Mouse (Mus musculus) ES-Bruce4 (cell line): ENCODE data around the gene Luc7l3.

Source experiments
- CTCF ChIP-seq: IDR thresholded peaks from one replicate; pipeline ENCODE4 v1.8.1; 2011; ENCODE audit warnings: low read depth, low read length
- EP300 ChIP-seq: IDR thresholded peaks from 2 replicates; pipeline ENCODE4 v1.6.1; 2011; ENCODE audit warnings: low read depth, low read length; ENCODE audit not compliant: insufficient read depth
- POLR2A ChIP-seq: IDR thresholded peaks from one replicate; pipeline ENCODE4 v1.8.1; 2011; ENCODE audit warnings: low read length; ENCODE audit not compliant: insufficient read depth

- TF ChIP-seq CTCF (no peak), POLR2A (no peak), EP300 (no peak)
Observed at GRCm38 (mm10) chr11:94317515-94317914, 4.3 kb downstream of the Luc7l3 start.
